Mouse (Mus musculus): ENCODE measurements around the gene Abcc8. TPM values are rescaled to one million over a fixed set of nuclear protein-coding genes. Genes with fewer than 3 reads are reported as not detected.

Gene Abcc8
- 3.9 and 4.5 TPM in 2 replicates for polyA plus RNA-seq (2016; fragmentation: Nextera tagmentation; extraction: Ambion mirVana)

- 1% methylated on average over 73 of the region's 75 CpGs for WGBS
- no peaks in the 10 kb centered on the region for H3K9me3 ChIP-seq
- H3K27me3 ChIP-seq (ENCODE audit: insufficient read depth, poor library complexity, severe bottlenecking) = peaks cover 84% of the 10 kb centered on the region
- H3K36me3 ChIP-seq = no peaks in the 10 kb centered on the region
- peaks cover 12% of the 10 kb centered on the region for H3K4me1 ChIP-seq
- H3K27ac ChIP-seq = peak within 1 kb of the TSS; percentile 69
- DNase-seq (ENCODE audit: low spot score) = no peak
- H3K4me3 ChIP-seq = peak within 1 kb of the TSS; percentile 66
Observed at GRCm38 (mm10) chr7:46179431-46180275, at the start of gene Abcc8. Abcc8 (minus strand) TSS chr7:46180033.

- H3K9me3 ChIP-seq = no peaks in the 10 kb centered on the region
- H3K27me3 ChIP-seq (ENCODE audit: insufficient read depth, poor library complexity, severe bottlenecking) = peaks cover 39% of the 10 kb centered on the region
- 56% methylated on average over 4 of the region's 4 CpGs for WGBS
- no peak overlapping the region for H3K4me3 ChIP-seq
- H3K36me3 ChIP-seq = no peaks in the 10 kb centered on the region
- DNase-seq (ENCODE audit: low spot score) = no peak
- 0 out of 2 replicates have a peak, but pooled peaks cover 3% of the 10 kb centered on the region for H3K4me1 ChIP-seq
- H3K27ac ChIP-seq = no peak overlapping the region
Observed at GRCm38 (mm10) chr7:46226936-46227335, 47.1 kb upstream of the Abcc8 start.

- Histone ChIP-seq H3K27ac (no peak overlapping the region), H3K9me3 (no peaks in the 10 kb centered on the region), H3K27me3 (ENCODE audit: insufficient read depth, poor library complexity, severe bottlenecking) (peaks cover 46% of the 10 kb centered on the region), H3K4me1 (0 out of 2 replicates have a peak, but pooled peaks cover 3% of the 10 kb centered on the region), H3K4me3 (no peak overlapping the region), H3K36me3 (no peaks in the 10 kb centered on the region)
- WGBS = 29% methylated on average over 7 of the region's 7 CpGs
- no peak for DNase-seq (ENCODE audit: low spot score)
Observed at GRCm38 (mm10) chr7:46226253-46226652, 46.4 kb upstream of the Abcc8 start.

- Histone ChIP-seq H3K27me3 (ENCODE audit: insufficient read depth, poor library complexity, severe bottlenecking) (peaks cover 58% of the 10 kb centered on the region), H3K4me1 (peaks cover 8% of the 10 kb centered on the region; the same call in 1 of the 2 replicates), H3K27ac (no peak overlapping the region), H3K4me3 (no peak overlapping the region), H3K36me3 (no peaks in the 10 kb centered on the region), H3K9me3 (no peaks in the 10 kb centered on the region)
- 59% methylated on average over 8 of the region's 8 CpGs for WGBS
- DNase-seq (ENCODE audit: low spot score) = no peak
Observed at GRCm38 (mm10) chr7:46220591-46221129, 40.8 kb upstream of the Abcc8 start.

DNA sequence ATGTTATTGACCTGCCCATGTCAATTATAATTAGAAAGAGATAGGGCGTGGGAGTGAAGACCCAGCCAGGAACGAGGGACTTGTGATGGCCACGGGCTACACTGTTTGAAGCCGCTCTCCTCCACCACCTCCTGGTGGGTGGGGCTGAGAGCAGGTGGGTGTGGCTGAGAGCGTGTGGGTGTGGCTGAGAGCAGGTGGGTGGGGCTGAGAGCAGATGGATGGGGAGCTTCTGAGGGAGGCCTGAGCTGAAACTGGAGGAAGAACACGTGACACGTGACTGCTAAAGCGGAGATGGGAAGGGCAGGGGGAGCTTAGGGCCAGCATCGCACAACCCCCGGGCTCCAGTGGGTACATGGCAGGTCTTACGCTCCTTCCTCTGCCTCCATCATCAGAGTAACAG is 38.6 kb upstream of the Abcc8 start:
- H3K27ac ChIP-seq = no peak overlapping the region
- H3K4me3 ChIP-seq = no peak overlapping the region
- peaks cover 8% of the 10 kb centered on the region; the same call in 1 of the 2 replicates for H3K4me1 ChIP-seq
- WGBS = 13% methylated on average over 11 of the region's 11 CpGs
- no peak for DNase-seq (ENCODE audit: low spot score)
- no peaks in the 10 kb centered on the region for H3K36me3 ChIP-seq
- H3K9me3 ChIP-seq = no peaks in the 10 kb centered on the region
- H3K27me3 ChIP-seq (ENCODE audit: insufficient read depth, poor library complexity, severe bottlenecking) = peaks cover 55% of the 10 kb centered on the region

DNA sequence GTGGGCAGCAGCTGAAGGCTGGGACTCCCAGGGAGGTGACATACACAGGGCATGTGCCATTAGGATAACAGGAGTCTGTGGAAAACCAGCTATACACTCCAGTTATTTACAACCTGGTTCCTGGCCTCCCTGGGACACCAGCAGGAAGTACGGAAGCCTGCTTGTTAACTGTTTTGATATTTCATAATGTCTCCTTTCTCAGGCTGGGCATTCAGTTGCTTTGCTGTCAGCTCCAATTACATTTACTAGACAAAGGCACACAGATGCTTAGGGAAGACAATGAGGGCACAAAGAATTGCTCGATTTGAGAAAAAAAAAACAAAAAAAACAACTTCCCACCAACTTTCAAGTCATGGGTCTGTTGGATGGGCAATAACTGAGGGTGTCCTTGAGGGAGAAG is 36.6 kb upstream of the Abcc8 start:
- Histone ChIP-seq H3K36me3 (no peaks in the 10 kb centered on the region), H3K4me1 (peaks cover 8% of the 10 kb centered on the region; the same call in 1 of the 2 replicates), H3K27ac (no peak overlapping the region), H3K27me3 (ENCODE audit: insufficient read depth, poor library complexity, severe bottlenecking) (peaks cover 61% of the 10 kb centered on the region), H3K9me3 (no peaks in the 10 kb centered on the region), H3K4me3 (no peak overlapping the region)
- no peak for DNase-seq (ENCODE audit: low spot score)
- 73% methylated on average over 2 of the region's 2 CpGs for WGBS

- Histone ChIP-seq H3K4me3 (no peak overlapping the region), H3K27ac (no peak overlapping the region), H3K36me3 (no peaks in the 10 kb centered on the region), H3K9me3 (no peaks in the 10 kb centered on the region), H3K27me3 (ENCODE audit: insufficient read depth, poor library complexity, severe bottlenecking) (peaks cover 49% of the 10 kb centered on the region), H3K4me1 (peaks cover 3% of the 10 kb centered on the region; the same call in 1 of the 2 replicates)
- no peak for DNase-seq (ENCODE audit: low spot score)
- WGBS = 83% methylated on average over 6 of the region's 6 CpGs
Observed at GRCm38 (mm10) chr7:46210276-46210675, 30.4 kb upstream of the Abcc8 start.

GRCm38 (mm10) chr7:46208131-46208530 is 28.3 kb upstream of the Abcc8 start:
- WGBS = 87% methylated on average over 8 of the region's 8 CpGs
- H3K4me3 ChIP-seq = no peak overlapping the region
- DNase-seq (ENCODE audit: low spot score) = no peak
- H3K27ac ChIP-seq = no peak overlapping the region
- H3K36me3 ChIP-seq = no peaks in the 10 kb centered on the region
- peaks cover 49% of the 10 kb centered on the region for H3K27me3 ChIP-seq (ENCODE audit: insufficient read depth, poor library complexity, severe bottlenecking)
- peaks cover 7% of the 10 kb centered on the region; the same call in 1 of the 2 replicates for H3K4me1 ChIP-seq
- H3K9me3 ChIP-seq = no peaks in the 10 kb centered on the region

- 66% methylated on average over 6 of the region's 6 CpGs for WGBS
- peaks cover 21% of the 10 kb centered on the region for H3K27me3 ChIP-seq (ENCODE audit: insufficient read depth, poor library complexity, severe bottlenecking)
Observed at GRCm38 (mm10) chr7:46204775-46205174, 24.9 kb upstream of the Abcc8 start.

GRCm38 (mm10) chr7:46204046-46204471 is 24.2 kb upstream of the Abcc8 start:
- 41% methylated on average over 11 of the region's 11 CpGs for WGBS
- Histone ChIP-seq H3K27ac (no peak overlapping the region), H3K27me3 (ENCODE audit: insufficient read depth, poor library complexity, severe bottlenecking) (peaks cover 20% of the 10 kb centered on the region), H3K4me1 (peaks cover 25% of the 10 kb centered on the region), H3K9me3 (no peaks in the 10 kb centered on the region), H3K4me3 (no peak overlapping the region), H3K36me3 (no peaks in the 10 kb centered on the region)
- DNase-seq (ENCODE audit: low spot score) = no peak

More at GRCm38 (mm10) chr7:46204775-46205174, 24.9 kb upstream of the Abcc8 start:
- no peaks in the 10 kb centered on the region for H3K36me3 ChIP-seq
- DNase-seq (ENCODE audit: low spot score) = no peak
- no peak overlapping the region for H3K4me3 ChIP-seq
- H3K27ac ChIP-seq = no peak overlapping the region
- H3K9me3 ChIP-seq = no peaks in the 10 kb centered on the region
- peaks cover 25% of the 10 kb centered on the region for H3K4me1 ChIP-seq

DNA sequence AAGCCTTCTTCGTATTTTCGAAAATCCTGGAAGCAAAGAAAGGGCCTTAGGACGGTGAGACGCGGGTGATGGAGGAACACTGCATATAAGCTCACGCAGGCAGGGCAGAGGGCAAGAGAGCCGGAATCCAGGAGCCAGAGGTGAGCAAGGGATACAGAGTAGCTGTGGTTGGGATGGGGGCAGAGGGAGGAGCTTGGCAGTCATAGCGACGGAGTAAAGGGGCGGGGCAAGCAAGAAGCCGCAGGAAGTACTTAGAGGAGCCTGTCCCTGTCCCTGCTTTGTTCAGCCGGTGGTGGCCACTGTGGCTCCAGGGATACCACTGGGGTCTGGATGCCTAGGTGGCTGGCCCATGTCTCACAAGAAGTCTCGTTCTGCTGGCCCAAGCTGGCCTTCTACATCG is 21.8 kb upstream of the Abcc8 start:
- Histone ChIP-seq H3K4me3 (no peak overlapping the region), H3K36me3 (no peaks in the 10 kb centered on the region), H3K27me3 (ENCODE audit: insufficient read depth, poor library complexity, severe bottlenecking) (peaks cover 29% of the 10 kb centered on the region), H3K9me3 (no peaks in the 10 kb centered on the region), H3K27ac (peak overlapping the region; percentile 76), H3K4me1 (peaks cover 22% of the 10 kb centered on the region)
- 18% methylated on average over 14 of the region's 14 CpGs for WGBS
- no peak for DNase-seq (ENCODE audit: low spot score)

DNA sequence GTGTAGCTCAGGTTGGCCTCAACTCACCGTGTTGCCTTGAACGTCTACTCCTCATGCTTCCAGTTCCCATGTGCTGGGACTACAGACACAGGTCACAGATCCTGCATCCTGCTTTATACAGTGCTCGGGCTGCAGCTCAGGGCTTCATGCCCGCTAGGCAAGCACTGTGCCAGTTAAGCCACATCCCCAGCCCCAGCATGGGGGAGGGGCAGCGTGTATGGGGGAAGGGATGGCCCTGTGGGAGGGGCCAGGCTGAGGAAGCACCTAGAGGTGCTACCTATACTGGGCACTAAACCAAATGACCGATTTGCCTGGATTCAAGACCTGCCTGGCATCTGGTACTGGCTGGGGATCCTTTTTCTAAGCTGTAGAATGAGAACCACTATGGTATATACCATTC is 20.2 kb upstream of the Abcc8 start:
- 64% methylated on average over 6 of the region's 6 CpGs for WGBS
- H3K4me1 ChIP-seq = peaks cover 25% of the 10 kb centered on the region
- no peak overlapping the region for H3K4me3 ChIP-seq
- H3K27ac ChIP-seq = no peak overlapping the region
- no peaks in the 10 kb centered on the region for H3K36me3 ChIP-seq
- peaks cover 33% of the 10 kb centered on the region for H3K27me3 ChIP-seq (ENCODE audit: insufficient read depth, poor library complexity, severe bottlenecking)
- no peak for DNase-seq (ENCODE audit: low spot score)
- no peaks in the 10 kb centered on the region for H3K9me3 ChIP-seq

DNA sequence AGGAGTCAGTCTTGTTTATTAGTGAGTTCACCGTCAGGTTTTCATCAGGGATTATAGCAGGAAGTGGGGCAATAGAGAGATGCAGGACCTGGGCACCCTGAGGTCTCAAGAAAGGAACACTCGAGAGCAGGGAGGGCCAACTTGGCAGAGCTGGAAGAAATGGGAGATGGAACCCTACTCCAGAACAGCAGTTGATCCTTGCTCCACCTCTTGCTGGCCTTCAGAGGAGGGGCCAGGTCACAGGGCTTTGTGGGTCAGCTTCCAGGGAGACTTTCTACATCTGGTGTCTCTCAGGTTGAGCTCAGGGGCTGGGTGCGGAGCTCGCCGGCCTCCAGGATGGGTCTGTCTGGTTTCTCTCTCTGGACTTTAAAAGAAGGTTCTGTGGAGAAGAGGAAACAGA is 15.5 kb upstream of the Abcc8 start:
- Histone ChIP-seq H3K4me1 (peaks cover 12% of the 10 kb centered on the region; the same call in 1 of the 2 replicates), H3K36me3 (no peaks in the 10 kb centered on the region), H3K27me3 (ENCODE audit: insufficient read depth, poor library complexity, severe bottlenecking) (peaks cover 33% of the 10 kb centered on the region), H3K27ac (no peak overlapping the region), H3K9me3 (no peaks in the 10 kb centered on the region), H3K4me3 (no peak overlapping the region)
- 84% methylated on average over 5 of the region's 5 CpGs for WGBS
- no peak for DNase-seq (ENCODE audit: low spot score)
